Mouse (Mus musculus) telencephalon, adult 2 months (tissue): ENCODE results near the gene Rpl37.
"Not testable (repeated sequence)": the region's sequence is repeated elsewhere in the genome, so short reads cannot be mapped to it uniquely, and the experiment has no call there.

ENCODE experiments used
- DNase-seq: peaks from one replicate; pipeline ENCODE4 v3.0.0-alpha.2; 2011; ENCODE audit warnings: low read depth, low spot score

Rpl37 gene

DNA sequence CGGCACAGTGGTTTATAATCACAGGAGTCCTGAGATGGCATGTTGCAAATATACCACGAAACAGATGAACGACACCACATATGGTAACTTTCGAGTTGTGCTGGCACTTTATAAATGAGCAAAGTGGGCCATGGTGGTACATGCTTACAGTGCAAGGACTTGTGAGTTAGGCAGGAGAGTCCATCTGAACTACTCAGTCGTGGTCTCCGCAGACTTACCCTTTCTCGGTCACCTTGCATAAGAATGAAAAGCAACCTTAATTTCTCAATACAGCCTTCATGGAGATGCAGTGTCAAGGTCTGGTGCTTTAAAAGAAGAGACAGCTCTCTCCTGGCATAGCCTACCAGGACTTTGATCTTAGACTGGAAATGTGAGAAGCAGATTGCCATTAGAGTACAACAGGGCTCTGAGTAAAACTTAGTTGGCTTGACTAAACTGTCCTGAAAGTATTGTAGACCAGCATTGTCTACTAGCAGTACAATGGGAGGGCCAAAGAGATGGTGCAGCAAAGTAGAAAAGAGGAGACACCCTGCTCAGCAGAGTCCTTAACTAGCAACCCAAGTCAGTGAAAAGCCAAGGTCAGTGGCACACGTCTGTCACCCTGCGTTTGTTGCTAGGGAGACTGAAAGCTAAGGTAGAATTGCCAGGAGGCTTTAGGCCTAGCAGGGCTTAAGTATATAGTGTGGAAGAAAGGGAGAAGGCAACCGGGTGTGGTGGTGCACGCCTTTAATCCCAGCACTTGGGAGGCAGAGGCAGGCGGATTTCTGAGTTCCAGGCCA, 5.3 kb downstream of the Rpl37 start:
- DNase-seq = no peak

DNA sequence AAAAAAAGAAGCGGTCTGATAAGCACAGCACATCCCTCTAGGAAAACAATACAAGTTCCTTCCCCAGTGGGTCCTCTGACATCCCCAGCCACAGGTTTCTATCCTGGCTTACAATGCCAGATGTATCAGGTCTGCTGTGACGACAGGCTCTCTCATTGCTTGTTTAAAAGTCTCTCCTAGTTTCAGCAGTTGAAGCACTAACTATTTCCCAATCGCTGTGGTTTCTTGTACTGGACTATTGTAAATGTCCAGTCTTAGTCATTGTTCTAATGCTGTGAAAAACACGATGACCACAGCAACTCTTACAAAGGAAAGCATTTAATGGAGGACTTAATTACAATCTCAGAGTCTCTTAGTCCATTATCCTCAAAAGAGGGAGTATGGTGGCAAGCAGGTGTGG, 10.0 kb downstream of the Rpl37 start:
- no peak for DNase-seq

DNA sequence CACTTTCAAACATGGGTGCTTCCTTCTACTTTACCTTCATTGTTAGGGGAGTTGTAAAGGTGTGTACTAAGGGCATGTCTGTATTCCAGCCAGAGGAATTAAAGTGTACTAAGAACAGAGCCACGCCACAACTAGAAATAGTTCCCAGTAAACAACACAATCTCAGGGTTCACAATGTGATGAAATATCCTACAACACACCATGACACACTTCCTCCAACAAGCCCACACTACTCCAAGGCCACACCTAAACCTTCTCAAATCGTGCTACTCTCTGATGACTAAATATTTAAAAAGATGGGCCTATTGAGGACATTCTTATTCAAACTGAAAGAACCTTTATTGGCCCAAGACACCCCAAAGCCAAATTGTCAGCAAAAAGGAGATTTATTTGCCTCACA, 11.0 kb downstream of the Rpl37 start:
- DNase-seq = no peak

DNA sequence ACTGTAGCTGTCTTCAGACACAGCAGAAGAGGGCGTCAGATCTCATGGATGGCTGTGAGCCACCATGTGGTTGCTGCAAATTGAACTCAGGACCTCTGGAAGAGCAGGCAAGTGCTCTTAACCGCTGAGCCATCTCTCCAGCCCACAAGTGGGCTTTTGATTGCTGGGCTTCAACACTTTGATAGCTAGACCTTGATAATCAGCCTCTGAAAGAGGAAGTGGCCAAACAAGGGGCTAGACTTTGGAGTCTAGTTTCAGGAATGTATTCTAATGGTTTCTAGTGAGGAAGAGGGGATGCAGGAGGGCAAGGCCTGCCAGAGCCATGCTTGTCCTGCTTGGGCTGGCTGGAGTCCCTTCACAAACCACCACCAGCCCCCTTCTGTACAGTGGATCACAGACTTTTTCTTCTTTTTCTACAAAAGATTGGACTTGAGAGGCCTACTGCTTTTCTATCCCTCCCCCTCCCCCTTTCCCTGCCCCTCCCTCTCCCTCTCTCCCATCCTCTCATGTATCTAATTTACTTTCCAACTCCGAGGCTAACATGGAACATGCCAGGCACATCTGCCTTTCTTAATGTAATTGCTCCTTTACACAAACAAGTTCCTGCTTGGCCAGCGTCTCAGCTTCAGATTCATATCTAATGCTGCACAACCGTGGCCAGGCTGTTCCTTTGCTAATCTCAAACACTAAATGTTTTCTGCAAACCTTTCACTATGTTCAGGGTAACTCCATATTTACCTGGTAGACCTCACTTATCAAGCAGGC, 11.9 kb downstream of the Rpl37 start:
- no peak for DNase-seq

DNA sequence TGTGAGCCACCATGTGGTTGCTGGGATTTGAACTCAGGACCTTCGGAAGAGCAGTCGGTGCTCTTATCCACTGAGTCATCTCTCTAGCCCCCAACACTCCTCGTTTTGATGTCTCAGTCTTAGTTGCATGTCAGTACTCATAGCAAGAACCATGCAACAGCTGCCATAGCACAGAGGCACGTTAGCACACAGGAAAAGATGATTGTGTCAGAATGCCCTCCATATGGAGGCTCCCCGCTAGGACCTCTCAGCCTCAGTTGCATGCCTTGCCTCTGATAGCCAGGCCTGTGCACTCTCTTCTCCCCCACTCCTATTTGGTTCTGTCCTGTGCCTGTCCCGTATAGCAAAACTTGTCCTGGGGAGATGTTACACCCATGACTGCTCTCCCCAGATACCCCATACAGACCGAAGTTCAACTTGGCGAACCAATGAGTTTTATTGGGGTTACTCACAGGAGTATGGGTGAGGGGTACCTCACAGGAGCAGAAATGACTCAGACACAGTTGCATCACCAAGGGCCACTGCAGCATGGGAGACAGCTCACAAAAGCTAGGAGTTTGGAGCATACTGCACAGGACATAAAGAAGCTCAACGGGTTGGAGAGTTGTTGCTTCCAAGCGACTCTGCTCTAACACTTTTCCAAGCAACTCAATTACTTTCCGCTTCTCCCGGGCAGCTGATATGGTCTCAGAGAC, 12.8 kb downstream of the Rpl37 start:
- DNase-seq = no peak

DNA sequence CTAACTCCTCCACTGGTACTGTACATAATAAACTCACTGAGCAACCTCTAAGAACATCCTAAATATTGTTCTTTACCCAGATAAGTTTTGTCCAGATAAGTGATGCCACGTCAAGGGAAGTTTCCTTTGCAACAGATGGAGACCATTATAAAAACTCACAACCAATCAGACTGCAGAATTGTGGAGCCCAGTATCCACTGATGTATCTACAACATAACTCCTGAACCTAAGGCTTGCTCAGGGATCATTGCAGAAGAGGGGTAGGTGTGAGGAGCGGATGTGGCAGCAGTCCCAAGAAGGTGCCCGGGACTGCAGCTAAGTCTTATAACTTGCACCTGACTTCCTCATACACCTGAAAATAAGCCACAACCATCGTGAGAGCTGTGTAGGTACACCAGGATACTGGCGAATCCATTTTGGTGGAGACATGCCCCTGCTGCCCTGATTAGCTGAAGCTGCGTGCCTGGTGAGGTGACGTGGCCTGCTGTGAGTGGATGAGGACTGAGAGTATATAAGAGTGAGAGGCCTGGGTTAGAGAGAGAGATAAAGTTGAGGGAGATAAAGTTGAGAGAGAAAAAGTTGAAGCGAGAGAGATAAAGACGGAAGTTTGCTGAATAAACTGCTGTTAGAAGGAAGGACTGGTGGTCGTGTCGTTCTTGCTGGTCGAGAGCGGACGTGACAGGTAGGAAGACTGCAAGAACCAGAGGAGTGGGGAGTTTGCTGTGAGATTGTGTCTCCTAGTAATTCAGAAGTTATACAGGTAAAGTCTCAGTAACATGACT, 14.6 kb downstream of the Rpl37 start:
- DNase-seq = not testable (repeated sequence)

DNA sequence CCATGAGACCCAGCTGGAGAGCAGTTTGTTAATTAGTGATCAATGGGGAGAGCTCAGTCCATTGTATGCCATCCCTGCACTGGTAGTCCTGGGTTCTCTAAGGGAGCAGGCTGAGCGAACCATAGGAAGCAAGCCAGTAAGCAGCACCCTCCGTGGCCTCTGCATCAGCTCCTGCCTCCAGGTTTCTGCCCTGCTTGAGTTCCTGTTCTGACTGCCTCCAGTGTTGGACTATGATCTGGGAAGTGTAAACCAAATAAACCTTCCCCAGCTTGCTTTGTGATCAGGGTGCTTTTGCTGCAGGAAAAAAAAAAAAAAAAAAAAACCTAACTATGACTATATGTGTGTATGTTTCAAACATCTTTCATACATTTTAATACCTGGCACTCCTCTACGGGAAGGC, 16.9 kb downstream of the Rpl37 start:
- no peak for DNase-seq

DNA sequence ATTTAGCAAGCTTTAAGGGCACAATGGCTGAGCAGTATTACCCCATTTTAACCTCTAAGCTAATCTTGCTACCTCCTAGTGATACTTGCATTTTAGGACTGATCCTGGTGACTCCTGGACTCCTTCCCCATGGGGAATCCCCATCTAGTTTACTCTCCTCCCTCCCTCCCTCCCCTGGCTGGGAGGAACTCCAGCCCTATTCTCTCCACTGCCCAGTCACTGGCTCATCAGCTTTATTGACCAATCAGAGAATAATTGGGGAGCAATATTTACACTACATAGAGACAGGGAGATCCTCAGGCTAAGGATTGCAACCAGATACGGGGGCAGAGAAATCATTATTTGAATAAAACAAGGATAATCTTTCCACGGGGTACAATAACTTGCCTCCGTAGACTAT, 17.7 kb downstream of the Rpl37 start:
- DNase-seq = no peak

DNA sequence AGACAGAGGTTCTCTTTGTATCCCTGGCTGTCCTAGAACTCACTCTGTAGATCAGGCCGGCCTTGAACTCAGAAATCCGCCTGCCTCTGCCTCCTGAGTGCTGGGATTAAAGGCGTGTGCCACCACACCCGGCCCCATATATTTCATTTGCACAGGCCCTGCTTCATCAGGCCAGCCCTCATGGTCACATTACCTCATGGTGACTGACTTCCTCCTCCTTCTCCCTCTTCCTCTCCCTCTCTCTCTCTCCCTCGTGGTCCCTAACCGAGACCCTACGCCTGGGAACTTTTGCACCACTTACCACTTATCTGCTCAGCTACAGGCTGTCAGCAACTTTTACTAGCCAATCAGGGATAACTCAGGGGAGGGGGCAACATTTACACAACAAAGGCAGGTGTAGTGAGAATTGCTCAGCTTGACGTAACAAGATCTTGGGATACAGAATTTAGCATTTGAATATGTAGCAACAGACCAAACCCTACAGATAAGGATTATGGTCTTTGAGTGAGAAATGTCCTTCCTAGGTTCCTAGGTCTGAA, 18.6 kb downstream of the Rpl37 start:
- DNase-seq = no peak

DNA sequence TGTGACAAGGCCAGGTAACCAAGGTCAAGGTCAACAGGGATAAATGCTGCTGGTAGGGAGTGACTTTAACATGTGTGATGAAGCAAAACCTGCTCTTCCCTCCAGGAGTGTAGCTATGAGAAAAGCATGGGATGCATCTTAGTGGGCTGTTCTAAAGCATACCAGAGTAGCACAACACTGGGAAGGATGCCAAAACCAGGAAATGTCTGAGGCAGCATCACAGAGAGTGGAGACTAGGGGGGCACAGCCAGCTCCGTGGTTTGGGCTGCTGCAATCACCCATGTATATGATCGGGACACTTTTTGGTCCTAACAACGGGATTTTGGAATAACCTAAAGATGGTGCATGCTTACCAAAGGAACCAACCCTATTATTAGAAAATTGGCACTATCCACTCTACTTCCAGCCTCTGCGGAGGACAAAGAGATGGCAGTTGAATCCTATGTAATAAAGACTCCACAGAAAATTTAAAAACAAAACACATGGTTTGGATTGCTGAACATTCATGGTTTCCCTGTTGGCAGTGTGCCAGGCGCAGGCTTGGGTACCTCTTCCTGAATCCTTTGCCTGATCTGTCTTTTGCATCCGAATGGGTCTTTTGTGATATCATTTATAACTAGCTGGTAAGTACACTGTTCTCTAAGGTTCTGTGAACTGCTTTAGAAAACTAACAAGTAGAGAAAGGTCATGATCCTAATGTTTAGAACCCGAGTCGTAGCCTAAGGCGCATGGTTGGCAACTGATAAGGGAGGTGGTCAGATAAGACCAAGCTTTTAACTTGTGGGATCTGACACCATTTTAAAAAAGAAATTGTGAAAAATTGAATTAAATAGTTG, 21.8 kb downstream of the Rpl37 start:
- DNase-seq = no peak

DNA sequence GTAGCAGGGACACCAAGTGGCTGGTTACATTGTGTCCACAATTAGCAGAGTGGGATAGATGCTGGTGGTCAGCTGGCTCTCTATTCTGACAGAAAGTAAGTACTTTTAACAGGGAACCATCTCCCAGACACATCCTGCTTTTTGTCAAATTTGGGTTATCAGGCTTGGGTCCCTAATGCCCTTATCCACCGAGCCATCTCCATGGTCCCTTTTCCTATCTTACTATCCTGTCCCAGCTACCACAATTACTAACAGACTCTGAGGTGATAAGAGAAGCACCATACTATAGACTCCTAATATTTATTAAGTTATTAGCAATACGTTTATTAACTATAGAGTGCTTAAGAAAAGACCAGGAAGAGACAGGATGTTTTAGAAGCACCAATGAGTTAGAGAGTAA, 22.9 kb downstream of the Rpl37 start:
- DNase-seq = no peak

DNA sequence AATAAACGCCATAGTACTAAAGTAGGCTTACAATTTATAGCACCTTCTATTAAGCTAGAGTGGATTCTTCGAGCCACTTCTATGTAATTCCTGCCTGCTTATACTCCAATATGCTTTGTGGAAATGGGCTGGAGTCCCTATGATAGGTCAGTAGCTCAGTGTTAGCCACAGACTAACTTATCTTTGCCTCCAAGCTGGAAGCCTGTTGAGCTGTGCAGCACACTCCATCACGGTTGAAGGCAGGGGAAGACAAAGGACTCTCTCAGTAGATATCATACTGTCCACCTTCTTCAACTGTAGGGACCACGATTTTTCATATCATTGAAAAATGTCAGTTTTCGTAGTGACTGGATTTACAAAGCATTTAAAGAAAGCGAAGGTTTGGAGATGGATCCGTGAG, 23.4 kb downstream of the Rpl37 start:
- no peak for DNase-seq

DNA sequence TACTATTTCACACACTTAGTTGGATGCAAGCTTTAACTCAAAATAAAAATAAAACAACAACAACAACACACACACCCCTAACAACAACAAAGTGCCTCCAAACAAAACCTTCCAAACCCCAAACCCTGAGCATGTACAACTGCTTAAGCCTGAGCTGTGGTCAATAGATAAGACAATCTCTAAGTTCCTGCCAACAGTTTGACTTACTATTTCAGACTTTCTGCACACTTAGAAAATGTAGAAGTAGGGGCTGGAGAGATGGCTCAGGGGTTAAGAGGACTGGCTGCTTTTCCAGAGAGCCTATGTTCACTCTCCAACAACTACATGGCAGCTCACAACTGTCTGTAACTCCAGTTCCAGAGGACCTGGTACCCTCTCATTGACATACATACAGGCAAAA, 23.9 kb downstream of the Rpl37 start:
- DNase-seq = no peak

DNA sequence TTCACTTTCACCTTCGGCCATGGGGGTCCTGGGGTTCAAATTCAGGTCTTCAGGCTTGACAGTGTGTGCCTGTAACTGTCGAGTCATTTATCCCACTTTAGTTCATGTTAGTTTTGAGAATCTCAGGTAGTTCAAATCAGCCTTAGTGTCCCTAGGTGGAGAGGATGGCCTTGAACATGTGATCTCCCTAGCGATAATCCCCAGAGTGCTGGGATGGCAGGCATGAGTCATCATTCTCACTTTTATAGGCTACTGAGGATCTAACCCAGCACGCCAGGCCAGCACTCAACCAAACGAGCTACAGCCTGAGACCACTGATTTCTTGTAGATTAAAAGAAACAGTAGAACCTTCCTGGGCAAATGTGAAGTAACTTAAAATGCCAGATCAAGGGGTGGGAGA, 25.6 kb downstream of the Rpl37 start:
- no peak for DNase-seq

DNA sequence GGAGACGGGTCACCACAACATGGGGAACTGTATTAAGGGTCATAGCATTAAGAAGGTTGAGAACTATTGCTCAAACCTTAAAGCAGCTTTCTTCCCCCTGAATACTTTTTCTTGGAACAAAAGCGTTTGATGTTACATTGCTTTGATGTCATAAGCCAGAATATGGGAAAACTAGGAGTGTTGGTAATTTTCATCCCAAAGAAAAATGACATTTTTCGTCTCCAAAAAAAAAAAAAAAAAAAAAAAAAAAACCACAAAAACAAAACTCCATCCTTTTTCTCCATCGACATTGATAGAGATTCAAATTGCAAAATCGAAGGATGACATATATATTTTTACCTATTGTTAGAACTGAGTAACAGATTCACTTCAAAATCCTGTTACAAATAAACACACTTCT, 26.3 kb downstream of the Rpl37 start:
- no peak for DNase-seq

DNA sequence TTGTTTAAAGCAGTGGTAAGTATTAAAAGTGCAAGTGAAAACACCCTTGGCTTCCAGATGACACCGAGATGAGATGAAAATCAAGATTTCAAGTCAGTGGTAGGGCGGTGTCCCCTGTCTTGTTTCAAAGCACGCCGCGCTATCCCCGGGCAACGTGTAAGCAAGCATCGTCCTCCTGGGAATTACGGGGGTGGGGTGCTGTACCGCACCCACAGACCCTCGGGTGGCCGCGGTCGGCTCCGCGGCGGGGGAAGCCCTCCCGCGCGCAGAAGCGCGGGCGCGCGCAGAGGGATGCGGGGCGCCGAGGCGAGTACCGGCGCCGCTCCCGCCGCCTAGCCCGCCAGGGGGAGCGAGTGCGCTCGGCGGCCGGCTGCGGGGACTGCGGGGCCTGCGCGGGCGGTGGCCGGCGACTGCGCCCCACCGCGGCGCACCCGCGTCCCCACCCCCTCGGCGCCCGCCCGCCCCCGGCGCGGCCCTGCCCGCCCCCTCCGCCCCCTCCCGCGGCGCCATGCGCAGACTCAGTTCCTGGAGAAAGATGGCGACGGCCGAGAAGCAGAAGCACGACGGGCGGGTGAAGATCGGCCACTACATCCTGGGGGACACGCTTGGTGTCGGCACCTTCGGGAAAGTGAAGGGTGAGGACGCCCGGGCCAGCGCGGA, 27.0 kb downstream of the Rpl37 start, which contains the start of gene Prkaa1:
Gene Prkaa1, plus strand, starts transcription at position 501 of the 660 bp plus-strand sequence.
- DNase-seq = no peak

DNA sequence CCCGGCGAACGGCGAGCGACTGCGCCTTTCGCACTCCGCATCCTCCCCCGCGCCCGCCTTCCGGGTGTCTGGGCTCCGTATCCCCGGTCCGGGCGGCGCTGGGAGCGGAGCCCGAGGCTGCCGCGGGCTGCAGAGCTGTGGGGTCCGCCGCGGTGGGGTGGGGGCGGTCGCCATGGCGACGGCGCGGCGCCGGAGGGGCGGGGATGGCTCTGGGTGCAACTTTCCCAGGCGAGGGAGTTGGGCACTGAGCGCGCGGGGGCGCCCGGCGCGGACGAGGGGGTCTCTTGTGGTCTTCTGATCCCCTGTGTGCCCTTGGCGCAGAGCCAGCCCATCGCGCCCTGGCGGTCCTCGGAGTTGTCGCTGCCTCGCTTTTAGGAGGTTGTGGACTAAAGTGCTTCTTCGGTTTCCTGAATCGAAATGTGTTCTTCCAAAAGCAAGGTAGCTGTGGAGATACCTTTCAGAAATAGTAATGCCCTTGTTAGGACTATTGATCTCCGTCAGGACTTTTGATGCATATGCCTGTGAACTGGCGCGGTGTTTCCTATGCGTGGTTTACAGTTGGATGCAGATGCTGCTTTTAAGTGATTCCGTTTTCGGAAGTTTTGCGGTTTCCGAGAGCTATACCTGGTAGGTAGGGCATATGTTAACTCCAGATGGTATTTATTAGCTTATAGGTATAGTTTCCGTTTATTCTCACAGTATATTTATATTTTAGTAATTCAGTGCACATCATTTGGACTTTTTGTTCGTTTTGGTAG, 27.8 kb downstream of the Rpl37 start:
- no peak for DNase-seq

DNA sequence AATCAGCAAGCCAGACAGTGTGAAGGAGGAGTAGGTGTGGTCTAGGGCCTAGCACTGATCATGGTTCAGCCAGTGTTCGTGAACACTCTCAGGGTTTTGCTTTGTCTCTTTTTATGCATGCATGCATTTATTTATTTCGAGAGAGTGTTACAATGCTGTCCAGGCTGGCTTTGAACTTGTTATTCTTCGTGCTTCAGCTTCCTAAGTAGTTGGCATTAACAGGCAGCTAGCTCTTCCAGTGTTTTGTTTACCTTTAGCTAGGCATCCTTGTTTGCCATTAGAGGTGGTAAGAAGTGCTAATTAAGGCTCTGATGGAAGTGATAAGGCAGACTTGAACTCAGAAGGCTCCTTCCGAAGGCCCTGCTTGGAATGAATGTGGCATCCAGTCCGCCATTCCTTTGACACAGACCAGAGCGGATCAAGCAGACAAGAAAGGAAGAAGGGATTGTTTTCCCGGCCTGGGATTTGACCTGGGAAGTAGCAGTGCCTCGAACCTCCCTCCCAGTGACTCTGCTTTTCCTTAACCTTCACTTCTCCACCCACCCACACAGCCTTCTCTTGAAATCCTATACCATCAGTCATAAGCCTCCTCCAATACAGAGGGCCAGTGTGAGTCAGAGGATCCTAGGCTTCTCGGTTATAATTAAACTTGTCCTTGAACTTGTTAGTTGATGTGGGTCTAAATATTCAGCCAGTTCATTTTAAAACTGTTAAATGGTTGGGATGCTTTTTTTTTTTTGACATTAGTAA, 28.9 kb downstream of the Rpl37 start:
- DNase-seq = no peak

DNA sequence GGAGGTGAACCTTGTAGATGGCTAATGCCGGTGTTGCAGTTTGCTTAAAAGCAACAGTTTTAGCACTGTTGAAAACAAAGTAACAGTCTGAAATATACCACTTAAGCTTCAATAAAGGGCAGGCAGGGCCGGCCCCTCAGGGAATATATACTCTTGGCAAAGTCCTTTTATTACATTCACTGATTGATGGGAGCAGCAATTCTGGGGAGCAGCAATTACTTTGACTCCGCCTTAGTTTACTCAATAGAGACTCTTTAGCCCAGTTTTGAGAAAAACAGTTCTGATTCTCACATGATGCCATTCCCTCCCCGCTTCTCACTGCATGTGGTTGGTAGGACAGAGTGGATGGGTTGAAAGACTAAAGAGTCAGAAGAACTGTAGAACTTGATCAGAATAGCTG, 32.7 kb downstream of the Rpl37 start:
- no peak for DNase-seq
